Mouse (Mus musculus) hindbrain, postnatal 0 days (tissue): ENCODE results near the gene Prom1. TPM values are rescaled to one million over a fixed set of nuclear protein-coding genes. Genes with fewer than 3 reads are reported as not detected.

Experiments used
- ATAC-seq: fragments of 200-750 bp; cut with Nextera tagmentation; 2 replicates; pipeline ENCODE4 v1.8.0; 2017; ENCODE audit warnings: mild to moderate bottlenecking, moderate TSS enrichment, moderate library complexity
- DNase-seq: peaks from one replicate; pipeline ENCODE4 v3.0.0-alpha.2; 2015; ENCODE audit warnings: low spot score
- H3K27ac ChIP-seq: fragments of 300-500 bp; sonication (generic); 2 replicates; pipeline ENCODE4 v1.5.1; 2014; ENCODE audit warnings: mild to moderate bottlenecking
- H3K27me3 ChIP-seq: fragments of 300-500 bp; sonication (generic); 2 replicates; pipeline ENCODE4 v1.6.1; 2014; ENCODE audit warnings: low read length, mixed read lengths; ENCODE audit not compliant: insufficient read depth
- H3K36me3 ChIP-seq: fragments of 300-500 bp; sonication (generic); 2 replicates; pipeline ENCODE4 v1.6.1; 2014; ENCODE audit warnings: low read length, mixed read lengths; ENCODE audit not compliant: insufficient read depth
- H3K4me1 ChIP-seq: fragments of 300-500 bp; sonication (generic); 2 replicates; pipeline ENCODE4 v1.6.1; 2014; ENCODE audit warnings: antibody characterized with exemption, low read length, mixed read lengths; ENCODE audit not compliant: insufficient read depth
- H3K4me2 ChIP-seq: fragments of 300-500 bp; sonication (generic); 2 replicates; pipeline ENCODE4 v1.6.1; 2014; ENCODE audit warnings: low read depth, mild to moderate bottlenecking, low read length, moderate library complexity, mixed read lengths
- H3K4me3 ChIP-seq: fragments of 300-500 bp; sonication (generic); 2 replicates; pipeline ENCODE4 v1.5.1; 2014; ENCODE audit warnings: low read length
- H3K9ac ChIP-seq: fragments of 300-500 bp; sonication (generic); replicated peaks from 2 replicates; pipeline ENCODE4 v1.6.1; 2014; ENCODE audit warnings: mild to moderate bottlenecking, low read length, moderate library complexity, mixed read lengths
- H3K9me3 ChIP-seq: fragments of 300-500 bp; sonication (generic); 2 replicates; pipeline ENCODE4 v1.6.1; 2016; ENCODE audit warnings: low read length, mixed read lengths
- CTCF ChIP-seq: IDR thresholded peaks from 2 replicates; pipeline ENCODE4 v1.5.1; 2016; ENCODE audit warnings: antibody characterized with exemption, control low read depth, low read depth
- WGBS: fragments of 180-500 bp; shearing (Covaris S2); extraction: QIAGEN DNeasy Blood & Tissue Kit; methylation state at CpG from one replicate; pipeline ENCODE4 v1.1.7; 2014; 5-methylcytosine and 5-hydroxymethylcytosine counted together
- polyA plus RNA-seq: library from polyadenylated mRNA; unstranded; fragments of >200 nt; fragmentation: Nextera tagmentation; extraction: Ambion mirVana; gene quantifications from 2 replicates; pipeline ENCODE4 v1.2.1, GENCODE M21; 2015
- total RNA-seq: library from RNA; depleted of rRNA; stranded (reverse); fragments of >200 nt; gene quantifications from 2 replicates; pipeline ENCODE4 v1.2.3, GENCODE M21; 2014; rRNA removed

The Prom1 gene
- total and polyA plus RNA-seq, 2 experiments from 2014 or later: 21.0 to 22.6 TPM

DNA sequence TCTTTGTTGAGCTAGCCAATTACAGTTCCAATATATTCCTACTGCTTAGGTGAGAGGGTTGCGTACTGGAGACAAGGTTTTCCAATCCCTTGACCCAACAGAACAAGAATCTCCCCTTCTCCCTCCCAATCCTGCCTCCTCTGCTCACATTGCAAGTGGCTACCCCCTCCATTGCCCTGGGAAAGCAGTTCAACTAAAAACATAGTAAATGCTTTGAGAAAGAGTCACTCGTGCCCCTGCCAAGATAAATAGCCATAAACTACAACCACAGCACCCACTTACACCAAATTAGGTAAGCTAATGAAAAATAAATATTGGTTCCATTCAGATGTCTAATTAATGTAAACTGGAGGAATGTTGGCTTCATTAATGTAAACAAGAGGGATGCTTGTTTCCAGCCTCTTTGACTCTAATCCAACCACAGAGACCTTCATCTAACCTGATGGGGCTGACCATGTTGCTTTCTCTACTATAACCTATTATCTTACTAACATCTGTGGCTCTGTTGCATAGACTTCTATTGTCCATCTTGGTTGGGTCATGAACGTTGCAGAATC lies 141.9 kb downstream of the Prom1 start:
- Histone ChIP-seq H3K9ac (no peak overlapping the region), H3K4me3 (no peak overlapping the region), H3K4me2 (no peak overlapping the region), H3K27me3 (no peaks in the 10 kb centered on the region), H3K4me1 (no peaks in the 10 kb centered on the region), H3K27ac (no peak overlapping the region), H3K9me3 (no peaks in the 10 kb centered on the region), H3K36me3 (no peaks in the 10 kb centered on the region)
- no peak for TF ChIP-seq CTCF
- DNase-seq: no peak
- WGBS: 81% methylated on average over 3 of the region's 3 CpGs
- no peak for ATAC-seq

- Histone ChIP-seq H3K9ac (no peak overlapping the region), H3K27me3 (no peaks in the 10 kb centered on the region), H3K36me3 (no peaks in the 10 kb centered on the region), H3K4me3 (no peak overlapping the region), H3K4me2 (no peak overlapping the region), H3K9me3 (no peaks in the 10 kb centered on the region), H3K4me1 (no peaks in the 10 kb centered on the region), H3K27ac (no peak overlapping the region)
- ATAC-seq: no peak
- DNase-seq: no peak
- 52% methylated on average over 1 of the region's 1 CpGs for WGBS
- no peak for TF ChIP-seq CTCF
These were observed 148.6 kb downstream of the Prom1 start for GRCm38 (mm10) chr5:43953241-43953640.

GRCm38 (mm10) chr5:43948748-43949275 lies 153.0 kb downstream of the Prom1 start:
- H3K27me3 ChIP-seq: no peaks in the 10 kb centered on the region
- no peaks in the 10 kb centered on the region for H3K9me3 ChIP-seq
- no peak for TF ChIP-seq CTCF
- 6% methylated on average over 8 of the region's 8 CpGs for WGBS
- no peaks in the 10 kb centered on the region for H3K36me3 ChIP-seq
- ATAC-seq (peak; percentile 66; the same call in 1 of the 2 replicates), DNase-seq (peak; percentile 13)
- no peaks in the 10 kb centered on the region; the same call in 1 of the 2 replicates for H3K4me1 ChIP-seq
- peak overlapping the region; percentile 65 for H3K4me2 ChIP-seq
- no peak overlapping the region for H3K9ac ChIP-seq
- H3K4me3 ChIP-seq: no peak overlapping the region; the same call in 1 of the 2 replicates
- no peak overlapping the region for H3K27ac ChIP-seq

GRCm38 (mm10) chr5:43948111-43948743 lies 153.6 kb downstream of the Prom1 start:
- peak overlapping the region; percentile 32 for H3K4me3 ChIP-seq
- no peaks in the 10 kb centered on the region; the same call in 1 of the 2 replicates for H3K4me1 ChIP-seq
- TF ChIP-seq CTCF: no peak
- WGBS: 2% methylated on average over 27 of the region's 27 CpGs
- ATAC-seq (peak; percentile 61; the same call in 1 of the 2 replicates), DNase-seq (peak; percentile 17)
- peak overlapping the region; percentile 24; the same call in 1 of the 2 replicates for H3K9ac ChIP-seq
- no peaks in the 10 kb centered on the region for H3K9me3 ChIP-seq
- H3K27me3 ChIP-seq: no peaks in the 10 kb centered on the region
- H3K4me2 ChIP-seq: peak overlapping the region; percentile 65
- H3K27ac ChIP-seq: no peak overlapping the region
- no peaks in the 10 kb centered on the region for H3K36me3 ChIP-seq

DNA sequence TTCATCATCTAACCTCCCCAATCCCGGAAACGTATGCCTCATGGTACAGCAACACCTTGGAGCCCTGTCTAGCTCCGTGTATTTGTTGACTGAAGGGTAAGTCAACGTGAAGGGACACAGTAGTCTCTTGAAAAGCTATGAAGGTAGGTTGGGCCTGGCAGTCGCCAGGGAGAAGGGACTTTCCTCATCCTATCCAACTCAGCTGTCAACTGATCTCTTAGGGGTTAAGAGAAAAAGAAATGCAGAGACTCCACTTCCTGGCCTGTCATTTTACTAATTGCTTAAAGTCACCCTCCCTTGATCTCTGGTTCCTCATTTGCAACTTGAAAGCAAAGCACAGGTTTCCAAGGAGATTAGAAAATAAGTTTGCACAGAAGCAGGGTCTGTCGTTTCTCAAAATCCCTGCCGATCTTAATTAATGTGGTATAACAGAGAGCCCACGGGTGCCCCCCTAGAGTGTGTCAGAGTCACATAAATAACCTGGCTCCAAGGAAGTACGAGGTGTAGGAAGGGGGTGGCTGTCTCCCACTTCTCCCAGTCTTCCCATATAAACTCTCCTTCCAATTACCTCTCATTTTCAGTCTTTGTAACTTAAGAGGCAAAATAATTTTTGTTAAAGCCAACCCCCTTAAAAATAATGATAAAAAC lies 154.4 kb downstream of the Prom1 start:
- peak; percentile 45; the same call in 1 of the 2 replicates for ATAC-seq
- H3K9ac ChIP-seq: no peak overlapping the region
- no peaks in the 10 kb centered on the region for H3K27me3 ChIP-seq

More for the DNA sequence above, 154.4 kb downstream of the Prom1 start:
- no peak for DNase-seq
- Histone ChIP-seq H3K27ac (no peak overlapping the region), H3K4me1 (no peaks in the 10 kb centered on the region; the same call in 1 of the 2 replicates), H3K9me3 (no peaks in the 10 kb centered on the region), H3K4me2 (peak overlapping the region; percentile 65), H3K36me3 (no peaks in the 10 kb centered on the region), H3K4me3 (peak overlapping the region; percentile 32)
- TF ChIP-seq CTCF: no peak
- 30% methylated on average over 9 of the region's 9 CpGs for WGBS

Other genes with a start within 250 kb of the Prom1 start
- 3.5 and 4.7 TPM in 2 replicates for gene Cd38, start 233.5 kb downstream of the Prom1 start, total RNA-seq
- 3.9 and 4.0 TPM in 2 replicates for gene Cd38, start 233.5 kb downstream of the Prom1 start, polyA plus RNA-seq
- gene Gm7879, start 188.9 kb downstream of the Prom1 start, total RNA-seq: 0.61 TPM in 1 of 2 replicates, not detected in the other
- 0.30 TPM in 1 of 2 replicates, not detected in the other for gene Gm7879, start 188.9 kb downstream of the Prom1 start, polyA plus RNA-seq
- 7.4 TPM in 2 replicates for gene Fgfbp1, start 120.3 kb downstream of the Prom1 start, total RNA-seq
- gene Fgfbp1, start 120.3 kb downstream of the Prom1 start, polyA plus RNA-seq: 20.1 and 22.1 TPM in 2 replicates
- 82.3 and 86.4 TPM in 2 replicates for gene Tapt1, start 124.6 kb upstream of the Prom1 start, total RNA-seq
- 24.6 and 26.5 TPM in 2 replicates for gene Tapt1, start 124.6 kb upstream of the Prom1 start, polyA plus RNA-seq